Mouse (Mus musculus) liver, adult 2 months (tissue): Measurements from ENCODE around the gene Scn8a.

Source experiments
- CTCF ChIP-seq: fragments of 200-500 bp; IDR thresholded peaks from 2 replicates; pipeline ENCODE4 v1.5.1; 2011; ENCODE audit warnings: low read depth, low read length, control low read depth
- POLR2A ChIP-seq: fragments of 200-500 bp; IDR thresholded peaks from 2 replicates; pipeline ENCODE4 v1.6.1; 2011; ENCODE audit warnings: low read length, control low read depth; ENCODE audit not compliant: insufficient read depth; ENCODE audit errors: extremely low read depth

- TF ChIP-seq CTCF (no peak), POLR2A (no peak)
These were observed 48.4 kb downstream of the Scn8a start for GRCm38 (mm10) chr15:100918046-100918445.
